Mouse (Mus musculus) kidney, postnatal 4 days (tissue): ENCODE measurements at regions not wholly inside any gene's neighbourhood (a gene's known extent, or its start where the extent isn't known, plus 50 kb on each side); places are given as distances from the start of the nearest gene placed in this dataset.

ENCODE experiments used
- DNase-seq, 2 experiments: peaks; one replicate each; pipeline ENCODE4 v3.0.0; 2021; ENCODE audit warnings: mixed read lengths in 2 of 2

DNA sequence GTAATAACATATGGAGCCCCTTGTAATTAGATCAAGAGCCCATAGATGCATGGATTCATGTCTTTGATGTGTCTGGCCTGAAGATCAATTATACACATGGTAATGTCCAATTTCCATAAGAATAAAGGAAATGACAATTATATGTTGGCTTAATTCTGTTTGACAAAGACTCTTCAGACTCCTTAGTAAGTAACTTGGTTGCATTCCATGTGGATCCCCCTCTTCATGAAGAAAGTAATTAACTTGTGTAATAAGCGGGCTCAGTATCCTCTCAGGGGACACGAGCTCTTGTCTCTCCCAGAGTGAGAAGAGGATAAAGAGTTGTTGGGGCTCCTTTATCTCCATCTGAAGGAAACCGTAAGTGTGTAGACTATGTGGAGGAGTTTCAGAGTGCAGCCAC lies 284.3 kb downstream of the Efnb2 start:
- DNase-seq, result no peak

DNA sequence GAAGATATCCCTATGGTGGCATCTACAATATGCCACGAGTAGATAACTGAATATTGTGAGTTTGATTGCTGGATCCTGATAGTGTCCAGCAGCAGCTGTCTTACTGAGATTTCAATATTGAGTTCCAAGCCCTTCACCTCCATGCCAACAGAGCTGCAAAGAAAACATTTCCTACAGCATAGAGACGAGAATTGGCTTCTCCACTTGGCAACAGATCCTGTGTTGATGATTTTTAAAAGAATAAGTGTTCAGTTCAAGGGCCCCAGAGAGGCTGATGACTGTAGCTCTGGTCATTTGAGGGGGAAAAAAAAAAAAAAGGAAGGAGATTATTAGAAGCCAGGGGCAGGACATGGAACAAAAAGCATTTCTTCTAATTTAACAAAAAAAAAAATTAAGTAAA lies 284.7 kb downstream of the Efnb2 start:
- no peak for DNase-seq

DNA sequence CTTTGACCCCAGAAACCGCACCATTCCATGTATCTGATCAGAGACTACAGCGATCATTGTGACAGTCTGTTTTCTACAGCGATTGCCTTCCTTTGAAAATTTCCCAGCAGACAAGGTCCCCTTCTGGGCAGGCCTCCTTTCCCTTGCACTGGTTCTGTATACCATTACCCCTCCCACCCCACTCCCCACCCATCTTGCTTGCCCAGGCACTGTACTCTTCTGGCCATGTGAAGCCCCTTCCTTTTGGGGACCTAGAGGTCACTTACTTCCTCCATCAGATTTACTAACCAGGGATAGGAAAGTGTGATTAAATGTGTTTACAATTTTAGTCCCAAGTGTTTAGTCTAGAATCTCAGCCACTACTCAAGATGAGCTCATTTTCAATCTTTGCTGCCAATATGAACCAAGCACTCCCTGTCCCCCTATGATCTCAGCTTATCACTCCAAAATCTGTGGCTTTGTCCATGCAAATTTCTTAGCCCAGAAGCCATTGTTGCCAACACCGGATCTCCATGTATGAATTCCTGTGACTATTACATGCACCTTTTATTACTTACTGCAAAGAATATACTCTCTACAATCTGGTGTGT lies 293.7 kb downstream of the Efnb2 start:
- DNase-seq, result no peak

DNA sequence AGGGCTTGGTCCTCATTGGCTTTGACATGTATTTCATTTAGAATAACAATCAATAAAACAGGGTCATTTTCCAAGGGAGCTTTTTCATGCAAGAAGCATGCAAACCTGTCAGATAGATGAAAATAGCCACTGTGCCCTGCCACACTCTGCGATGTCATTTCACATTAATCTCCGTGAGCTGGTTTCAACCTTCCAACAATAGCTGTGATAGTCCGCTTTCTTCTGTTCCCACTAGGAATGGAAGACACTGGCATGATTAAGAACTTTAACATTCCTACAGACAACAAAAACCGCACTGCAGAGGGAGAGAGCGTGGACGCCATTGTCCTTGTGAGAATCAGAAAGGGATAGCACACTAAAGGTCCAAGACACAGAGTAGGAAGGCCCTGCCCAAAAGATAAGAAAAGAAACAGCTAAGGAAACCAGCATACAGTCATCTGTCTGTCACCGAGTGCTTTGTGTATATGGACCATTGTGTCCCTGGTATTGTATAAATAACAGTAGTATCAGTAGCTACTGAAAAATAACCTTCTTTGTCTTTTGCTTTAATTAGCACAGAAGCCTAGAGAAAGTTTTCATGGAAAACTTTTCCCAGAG lies 299.0 kb downstream of the Efnb2 start:
- no peak for DNase-seq

DNA sequence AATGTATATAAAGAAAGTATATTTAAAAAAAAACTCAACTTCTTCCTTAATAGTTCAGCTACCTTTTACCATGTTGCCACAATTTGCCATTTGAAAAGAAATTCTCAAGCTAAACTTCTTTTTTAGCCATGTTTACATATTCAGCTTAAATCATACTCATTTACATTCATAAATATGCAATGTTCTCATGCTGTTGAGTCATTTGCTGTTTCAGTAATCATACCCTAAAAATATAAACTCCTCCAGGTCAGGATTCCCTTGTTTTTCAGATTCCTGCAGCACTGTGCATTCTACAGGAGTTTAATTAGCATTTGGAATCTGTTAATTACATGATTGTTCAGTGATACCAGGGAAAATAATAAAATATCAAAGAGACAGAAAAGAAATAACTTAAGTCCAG lies 300.5 kb downstream of the Efnb2 start:
- no peak for DNase-seq

DNA sequence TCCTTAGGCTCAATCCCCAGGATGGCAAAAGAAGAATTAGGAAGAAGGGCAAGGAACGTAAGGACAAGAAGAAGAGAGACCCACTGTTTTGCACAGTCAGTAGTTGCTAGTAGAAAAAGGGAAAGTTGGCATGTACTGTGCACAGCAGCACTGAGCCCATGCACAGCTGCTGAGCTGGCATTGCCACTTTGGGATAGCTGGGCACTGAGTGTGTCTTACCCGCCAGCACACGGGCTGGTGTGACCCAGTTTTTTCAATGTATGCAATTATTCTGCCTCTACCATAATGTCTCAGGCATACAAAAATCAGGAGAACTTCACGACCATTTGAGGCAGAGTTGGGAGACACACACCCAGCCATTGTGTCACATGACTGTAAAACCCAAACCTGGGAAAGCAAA lies 306.1 kb downstream of the Efnb2 start:
- no peak for DNase-seq

DNA sequence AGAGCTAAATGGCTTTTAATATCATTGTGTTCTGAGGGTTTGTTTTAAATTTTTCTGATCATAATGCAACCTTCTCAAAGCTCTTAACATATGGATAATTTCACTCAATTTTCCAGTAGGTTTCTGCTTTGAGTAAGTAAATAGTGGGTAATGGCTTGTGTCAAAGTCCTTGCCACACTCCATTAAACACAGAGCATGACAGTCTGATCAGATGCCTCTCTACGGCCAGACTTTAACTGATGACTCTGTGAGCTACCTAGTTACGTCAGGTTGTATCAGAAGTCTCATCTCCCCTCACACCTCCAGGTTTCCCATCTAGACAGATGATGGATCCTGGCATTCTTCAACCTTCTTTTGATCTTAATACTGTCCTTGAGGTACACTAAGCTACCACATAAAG lies 316.4 kb downstream of the Efnb2 start:
- DNase-seq, result no peak

DNA sequence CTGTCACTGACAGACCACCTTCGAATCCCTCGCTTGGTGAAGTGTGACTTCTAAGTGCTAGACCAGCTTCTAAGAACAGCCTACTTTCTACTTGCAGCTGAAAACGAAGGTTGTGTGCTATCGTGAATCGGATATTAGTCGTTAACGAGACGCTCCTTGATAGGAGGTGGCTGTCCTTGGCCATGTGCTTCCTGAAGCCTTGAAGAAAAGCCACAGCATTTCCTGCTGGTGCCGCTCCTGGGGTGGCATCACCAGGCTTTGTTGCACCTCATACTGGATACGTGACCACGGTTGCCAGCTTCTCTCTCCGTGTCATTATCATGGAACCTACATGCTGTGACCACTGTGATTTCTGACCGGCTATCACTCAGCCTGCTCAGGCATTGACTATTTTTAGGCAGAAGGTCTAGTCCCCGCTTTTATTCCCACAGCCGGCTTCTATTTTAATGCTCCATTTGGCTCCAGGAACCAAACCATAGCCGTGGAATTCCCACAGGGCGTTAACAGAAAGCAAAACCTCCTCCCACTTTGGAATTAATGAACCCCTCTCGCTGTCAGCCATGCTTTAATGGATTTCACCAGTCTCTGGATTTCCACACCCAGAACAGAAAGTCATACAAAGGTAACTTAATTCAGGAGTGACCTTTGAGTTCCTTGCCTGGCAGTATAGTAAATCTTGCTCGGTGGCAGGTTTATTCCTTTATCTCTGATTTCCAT lies 325.6 kb downstream of the Efnb2 start:
- peak; percentile 30 to 42 for DNase-seq

DNA sequence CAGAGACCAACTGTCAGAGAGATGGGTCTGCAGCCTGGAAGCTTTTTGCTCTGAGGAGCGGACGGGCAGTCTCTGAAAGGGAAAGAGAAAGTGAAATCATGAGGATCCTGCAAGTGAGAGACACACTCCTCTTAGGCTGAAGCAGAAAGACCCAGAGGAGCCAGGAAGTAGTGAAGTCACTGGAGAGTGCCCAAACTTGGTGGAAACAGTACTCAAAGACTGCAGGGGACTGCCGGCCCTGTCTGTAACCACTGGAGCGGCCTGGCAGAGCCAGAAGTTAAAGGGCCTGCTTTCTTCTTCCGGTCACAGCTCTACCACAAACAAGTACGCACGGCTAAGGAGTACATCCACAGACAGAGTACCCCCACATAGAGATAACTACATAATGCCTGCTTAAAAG lies 326.5 kb downstream of the Efnb2 start:
- DNase-seq, result peak in 1 of 2 experiments; percentile 44

DNA sequence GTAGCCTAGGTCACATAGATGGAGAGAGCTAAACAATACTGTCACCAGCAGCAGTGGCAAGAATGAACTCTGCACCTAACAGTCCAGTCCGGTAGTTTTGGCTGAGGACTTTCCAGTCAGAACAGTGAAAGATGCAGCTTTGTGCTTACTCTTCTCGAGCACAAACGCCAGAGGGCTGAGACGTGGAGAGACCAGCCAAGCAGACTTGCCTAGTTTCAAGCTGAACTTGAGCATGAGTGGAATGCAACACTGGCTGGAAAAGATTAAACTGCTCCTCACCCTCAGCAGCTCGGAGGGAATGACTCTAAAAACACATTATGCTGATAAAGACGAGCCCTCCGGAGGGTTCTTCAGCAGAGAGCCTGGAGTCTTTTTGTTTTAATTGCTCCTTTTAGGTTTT lies 329.8 kb downstream of the Efnb2 start:
- DNase-seq, result peak; percentile 52 to 68

DNA sequence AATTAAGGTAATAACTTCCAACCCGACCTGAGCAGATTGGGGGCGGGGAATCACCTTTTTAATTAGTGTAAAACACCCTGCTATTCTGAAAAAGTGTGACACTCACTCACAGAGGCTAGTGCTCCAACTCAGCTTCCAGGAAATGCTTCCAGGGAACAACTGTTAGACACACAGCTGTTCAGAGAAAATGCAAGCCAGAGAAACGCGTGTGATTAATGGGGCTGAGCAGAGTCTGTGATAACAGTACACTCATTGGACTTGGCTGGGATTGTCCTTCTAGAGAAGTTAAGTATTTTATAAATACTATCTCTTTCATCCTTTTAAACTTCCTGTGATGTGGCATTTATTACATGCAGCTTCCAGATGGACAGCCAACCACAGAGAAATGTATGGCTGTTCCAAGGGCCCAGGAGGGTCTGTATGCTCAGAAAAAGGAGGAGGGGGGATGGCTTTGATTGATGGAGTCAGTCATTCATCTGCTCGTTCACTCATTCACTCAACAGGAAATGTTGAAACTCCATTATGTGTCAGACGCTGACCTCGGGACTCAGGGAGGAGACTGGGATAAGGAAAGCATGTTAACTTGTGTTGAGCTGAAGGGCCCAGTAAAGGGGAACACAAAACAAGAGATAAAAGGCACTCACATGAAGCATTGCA lies 332.9 kb downstream of the Efnb2 start:
- DNase-seq, result peak; percentile 58 to 69

DNA sequence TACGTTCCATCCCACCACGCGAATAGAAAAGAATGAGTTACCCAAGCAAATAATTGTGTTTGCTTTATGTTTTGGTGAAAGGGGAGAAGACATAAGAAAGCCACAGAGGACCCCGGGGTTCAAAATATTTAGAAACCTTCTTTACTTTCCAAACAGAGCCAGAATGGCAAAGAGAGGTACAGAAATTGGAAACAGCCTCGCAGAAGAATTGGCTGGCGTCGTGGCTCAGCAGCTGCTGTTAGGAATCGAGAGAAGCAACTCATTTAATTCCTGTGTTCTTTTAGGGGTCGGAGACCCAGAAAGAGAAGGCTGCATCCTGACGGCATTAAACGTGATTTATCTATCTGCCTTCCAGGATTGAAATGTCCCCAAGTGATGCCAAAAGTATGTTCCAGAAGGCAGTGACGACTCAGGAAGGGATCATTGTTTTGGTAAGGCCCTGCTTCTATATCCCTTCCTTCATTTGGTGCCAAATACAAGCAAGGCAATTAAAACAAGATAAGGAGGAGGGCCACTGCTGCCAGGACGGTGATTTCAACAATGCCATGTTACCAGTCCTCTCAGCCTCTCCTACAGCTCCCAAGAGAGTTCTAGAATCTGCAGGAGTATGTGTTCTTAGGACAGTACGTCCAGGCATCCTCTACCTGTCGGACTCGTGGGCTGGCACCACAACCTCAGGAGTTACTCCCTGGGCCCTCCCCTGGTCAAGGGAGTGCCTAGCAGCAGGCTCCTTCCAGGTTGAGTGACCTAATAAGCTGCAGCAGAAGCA lies 334.8 kb downstream of the Efnb2 start:
- DNase-seq, result peak in 1 of 2 experiments; percentile 39

DNA sequence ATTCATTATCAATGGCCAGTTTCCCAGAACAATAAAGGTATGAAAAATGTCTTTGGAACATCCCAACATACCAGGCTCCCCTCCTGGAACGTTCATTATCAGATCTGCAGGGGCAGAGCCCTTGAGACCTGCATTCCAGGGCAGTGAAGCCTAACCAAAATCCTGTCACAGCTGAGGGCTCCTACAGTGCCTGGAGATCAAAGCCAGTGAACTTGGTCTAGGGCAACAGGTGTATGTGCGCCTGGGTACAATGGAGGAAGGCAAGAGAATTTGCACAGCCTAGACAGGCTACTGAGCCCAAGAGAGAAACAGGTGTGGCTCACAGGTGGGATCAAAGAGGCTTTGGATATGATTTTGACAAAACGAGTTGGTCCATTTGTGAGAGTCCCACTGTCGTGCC lies 335.6 kb downstream of the Efnb2 start:
- DNase-seq, result peak; percentile 35 to 58

DNA sequence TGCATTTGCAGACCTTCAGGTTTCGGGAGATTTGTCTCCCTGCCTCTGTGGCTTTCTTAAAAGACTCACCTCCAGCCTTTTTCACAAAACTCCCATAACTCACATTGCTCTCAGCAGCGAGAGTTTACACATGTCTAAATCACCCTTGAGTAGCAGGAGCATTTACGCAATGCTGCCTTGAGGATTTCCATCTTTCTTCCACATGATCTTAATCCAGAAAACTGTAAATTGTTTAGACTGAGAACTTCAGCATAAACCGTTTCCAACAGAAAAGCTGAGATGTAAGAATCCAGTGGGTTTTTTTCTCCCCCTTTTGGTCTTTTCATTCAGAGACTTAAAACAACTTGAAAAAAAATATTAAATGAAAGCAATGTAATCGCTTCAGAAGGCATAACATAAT lies 336.5 kb downstream of the Efnb2 start:
- DNase-seq, result no peak

DNA sequence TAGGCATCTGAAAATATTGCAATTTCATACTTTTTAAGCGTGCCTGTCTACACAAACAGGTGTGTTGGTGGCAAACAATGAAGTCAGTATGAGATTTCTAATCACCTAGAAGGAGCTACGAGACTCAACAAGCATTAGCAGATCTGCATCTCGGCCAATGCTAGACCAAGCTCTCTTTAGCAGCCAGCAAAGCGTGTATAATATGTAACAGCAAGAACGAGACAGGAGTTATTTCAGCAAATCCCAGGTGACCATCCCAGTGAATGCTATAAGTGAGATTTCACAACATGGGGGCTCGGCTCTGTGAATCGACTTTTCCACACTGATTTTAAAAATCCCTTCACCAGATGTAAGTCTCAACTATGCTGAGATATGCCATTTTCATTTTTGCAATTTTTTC lies 352.8 kb downstream of the Efnb2 start:
- DNase-seq, result no peak

DNA sequence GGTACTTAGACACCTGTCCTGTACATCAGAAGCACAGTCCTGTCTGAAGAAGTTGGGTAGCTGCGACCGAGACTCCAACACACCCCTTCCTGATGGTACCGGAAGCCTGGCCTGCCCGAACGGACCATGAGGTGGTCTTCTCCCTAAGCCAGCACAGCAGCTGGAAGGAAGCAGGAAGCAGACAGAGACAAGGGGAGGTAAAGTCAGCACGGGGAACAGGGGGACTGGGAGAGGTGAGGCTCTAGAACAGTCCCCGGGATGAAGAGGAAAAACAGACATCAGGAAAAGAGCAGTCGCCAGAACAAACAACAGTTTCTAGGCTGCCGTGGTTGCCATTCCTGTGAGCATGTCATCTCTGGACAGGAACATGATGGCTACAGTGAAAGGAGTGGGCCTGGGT lies 353.6 kb downstream of the Efnb2 start:
- DNase-seq, result no peak

DNA sequence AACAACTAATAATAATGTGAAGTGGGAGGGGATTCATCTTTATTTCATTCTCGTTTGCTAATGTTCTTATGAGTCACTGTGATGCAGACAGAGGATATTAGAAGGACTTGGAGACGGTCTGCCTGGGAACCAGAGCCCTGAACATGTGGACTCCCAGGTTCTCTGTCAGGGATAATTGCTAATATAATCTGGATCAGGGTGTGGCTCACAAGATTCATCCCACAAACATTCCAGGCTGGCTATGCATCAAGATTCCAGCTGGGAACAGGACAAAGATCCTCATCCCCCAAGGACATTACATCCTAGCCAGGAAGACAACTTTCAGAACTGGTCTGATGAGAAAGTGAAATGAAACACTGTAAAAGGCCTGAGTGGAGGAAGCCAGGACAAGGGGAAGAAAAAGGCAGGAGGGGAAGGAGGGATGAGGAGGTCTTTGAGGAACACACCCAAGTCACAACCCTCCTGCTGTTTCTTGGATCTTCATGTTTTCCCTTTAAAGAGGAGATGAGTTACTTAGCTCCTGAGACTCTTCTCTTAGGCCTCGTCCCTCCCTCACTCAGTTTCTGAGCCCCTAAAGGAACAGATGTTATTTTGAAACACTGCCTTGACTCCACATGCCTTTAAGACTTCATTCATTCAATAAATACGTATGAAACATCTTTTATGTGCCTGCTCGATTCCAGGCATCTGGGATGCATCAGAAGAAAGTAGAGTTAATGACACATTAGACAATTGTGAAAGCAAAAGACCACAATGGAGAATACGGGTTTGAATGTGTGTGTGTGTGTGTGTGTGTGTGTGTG lies 360.9 kb downstream of the Efnb2 start:
- no peak for DNase-seq

DNA sequence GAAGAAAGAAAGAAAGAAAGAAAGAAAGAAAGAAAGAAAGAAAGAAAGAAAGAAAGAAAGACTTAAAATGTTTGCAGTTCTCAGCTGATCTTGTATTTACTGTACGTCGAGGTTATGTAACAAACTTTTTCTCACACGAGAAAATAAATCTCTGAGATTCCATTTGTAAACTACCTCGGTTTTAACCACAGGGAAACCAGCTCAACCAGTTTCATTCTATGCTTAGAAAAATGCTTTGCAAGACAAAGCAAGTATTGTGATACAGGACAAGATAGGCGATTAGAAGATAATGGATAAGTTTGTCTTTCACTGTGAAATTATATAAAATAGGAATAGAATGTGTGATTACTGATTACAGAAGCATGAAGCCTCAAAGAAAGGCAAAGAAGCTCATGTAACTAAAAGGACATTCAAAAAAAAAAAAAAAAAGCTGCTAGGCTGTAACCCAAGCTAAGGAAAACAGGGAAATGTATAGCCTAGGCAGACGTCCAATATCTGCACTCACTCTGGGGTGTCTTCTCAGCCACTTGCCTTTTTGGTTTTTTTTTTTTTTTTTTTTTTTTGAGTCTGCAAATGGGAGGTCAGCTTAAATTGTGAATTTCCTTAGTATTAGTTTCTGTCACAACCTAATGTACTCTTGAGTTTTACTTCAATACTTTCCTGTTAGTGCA lies 368.3 kb downstream of the Efnb2 start:
- no peak for DNase-seq

DNA sequence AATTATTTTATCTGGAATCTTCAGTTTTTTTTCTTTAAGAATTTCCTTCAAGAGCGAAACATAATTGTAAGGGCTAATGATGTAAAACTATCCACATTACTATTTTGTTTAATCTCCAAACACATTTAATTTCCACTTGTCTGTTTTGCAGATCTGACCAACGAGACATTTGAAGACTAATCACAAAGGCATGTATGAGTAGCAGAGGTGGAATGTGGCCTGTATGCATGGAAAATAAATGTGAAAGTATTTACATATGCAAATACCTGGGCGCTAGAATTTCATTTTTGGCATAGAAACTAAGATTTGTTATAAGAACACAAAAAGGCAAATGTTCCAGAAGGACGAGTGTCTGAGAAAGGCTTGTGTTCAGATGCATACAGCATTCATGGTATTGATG lies 375.2 kb downstream of the Efnb2 start:
- DNase-seq, result no peak

DNA sequence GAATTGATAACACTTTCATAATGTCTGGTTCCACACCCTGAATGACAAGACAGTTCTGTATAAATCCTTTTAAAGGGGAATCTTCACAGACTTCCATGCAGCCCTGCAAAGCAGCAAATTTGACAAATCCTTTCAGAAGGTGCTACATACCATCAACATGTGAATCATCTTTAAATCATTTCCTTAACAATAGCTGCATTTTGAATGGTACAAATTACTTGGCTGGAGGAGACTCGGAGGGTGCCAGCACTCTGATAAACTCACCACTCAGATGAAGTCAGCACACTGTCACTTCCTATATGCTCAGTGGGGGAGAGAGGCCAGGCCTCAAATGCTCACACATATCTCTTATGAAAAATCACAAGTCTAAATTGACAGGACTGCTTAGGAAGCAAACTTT lies 386.1 kb downstream of the Efnb2 start:
- no peak for DNase-seq

DNA sequence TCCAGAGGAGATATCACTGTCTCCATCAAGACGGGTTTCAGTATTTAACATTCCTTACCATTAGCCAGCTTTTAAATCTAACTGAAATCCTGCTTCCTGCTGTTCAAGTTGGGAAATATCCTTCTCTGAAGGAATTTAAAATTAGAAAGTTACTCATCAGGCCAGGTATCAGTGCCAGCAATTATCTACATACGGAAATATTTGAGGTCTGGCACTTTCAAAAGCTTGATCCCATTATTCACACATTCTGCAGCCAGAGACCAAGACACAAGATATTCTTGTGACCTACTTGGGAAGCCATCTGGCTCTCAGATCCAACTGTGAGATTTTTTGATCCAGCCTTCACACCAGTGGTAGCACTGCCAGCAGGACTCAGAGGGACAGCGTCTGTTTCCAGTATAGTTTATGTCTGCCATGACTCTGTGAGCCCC lies 386.8 kb downstream of the Efnb2 start:
- DNase-seq, result no peak

DNA sequence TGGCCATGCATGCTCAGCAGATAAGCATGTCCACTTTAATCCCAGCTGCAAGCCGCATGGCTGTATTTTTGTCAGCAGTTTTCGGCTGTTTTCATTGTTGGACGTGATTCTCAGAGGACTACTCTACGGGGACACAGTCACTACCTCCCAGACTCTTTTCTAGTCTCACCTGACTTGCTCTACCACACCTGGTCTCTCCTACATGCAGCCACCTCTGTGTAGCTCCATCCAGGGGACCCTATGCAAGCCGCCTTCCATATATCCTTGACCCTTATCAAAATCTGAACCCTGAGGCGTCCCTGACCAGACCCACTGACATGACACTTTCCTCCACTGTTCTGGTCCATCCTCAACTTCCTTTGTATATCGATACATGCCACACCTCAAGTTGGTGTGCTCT lies 402.2 kb downstream of the Efnb2 start:
- no peak for DNase-seq
